Mouse (Mus musculus): ENCODE data around the gene Cul4a. TPM values are rescaled to one million over a fixed set of nuclear protein-coding genes. Genes with fewer than 3 reads are reported as not detected.
"Not testable (repeated sequence)": the region's sequence is repeated elsewhere in the genome, so short reads cannot be mapped to it uniquely, and the experiment has no call there.

The Cul4a gene
- polyA plus RNA-seq (2012; ENCODE audit: insufficient read depth, insufficient read length, low replicate concordance, missing spikeins) = 235 TPM in 1 of 2 replicates, not detected in the other

GRCm38 (mm10) chr8:13105087-13105881 lies at the start of gene Cul4a, which contains the start of gene Pcid2:
Gene Cul4a, plus strand, starts transcription at chr8:13105621.
Gene Pcid2, minus strand, starts transcription at chr8:13105459.
- peak; percentile 50; the same call in 1 of the 2 replicates for TF ChIP-seq POLR2A (IDR thresholded peaks at IDR 0.05; ENCODE audit: insufficient read depth, low read depth, low read length)
- TF ChIP-seq CTCF (IDR thresholded peaks at IDR 0.05; ENCODE audit: insufficient read depth, low read depth, low read length) = peak; percentile 49; the same call in 1 of the 2 replicates
- Histone ChIP-seq H3K27ac (ENCODE audit: insufficient read depth, low read depth, low read length) (peak within 1 kb of the TSS; percentile 95), H3K4me1 (ENCODE audit: control insufficient read depth, insufficient read depth, low read length) (peaks cover 2% of the 10 kb centered on the region; the same call in 1 of the 2 replicates), H3K4me3 (ENCODE audit: insufficient read depth, low read depth, low read length) (peak within 1 kb of the TSS; percentile 78)
- WGBS = under 1% methylated on average over 87 of the region's 87 CpGs

DNA sequence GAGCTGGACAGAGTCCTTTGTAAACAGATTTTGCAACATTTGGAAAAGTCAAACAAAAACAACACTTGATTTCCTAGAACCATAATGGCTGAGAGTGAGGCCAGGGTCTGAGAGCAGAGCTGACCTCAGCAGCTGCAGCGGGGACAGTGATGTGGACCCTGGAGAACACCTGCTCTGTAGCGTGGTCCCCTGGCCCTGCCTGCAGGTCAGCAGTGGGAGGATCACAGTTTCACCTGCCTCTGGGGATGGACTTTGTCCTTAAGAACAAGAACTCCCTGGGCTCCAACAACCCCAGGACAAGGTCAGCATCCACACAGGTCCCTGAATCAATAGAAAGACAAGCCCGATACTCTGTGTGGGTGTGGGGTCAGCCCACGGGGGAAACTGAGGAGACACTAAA lies 48.1 kb upstream of the Cul4a start:
- Histone ChIP-seq H3K27ac (ENCODE audit: insufficient read depth, low read depth, low read length) (no peak overlapping the region), H3K4me3 (ENCODE audit: insufficient read depth, low read depth, low read length) (no peak overlapping the region), H3K4me1 (ENCODE audit: control insufficient read depth, insufficient read depth, low read length) (no peaks in the 10 kb centered on the region)
- TF ChIP-seq POLR2A (IDR thresholded peaks at IDR 0.05; ENCODE audit: insufficient read depth, low read depth, low read length) (no peak), CTCF (IDR thresholded peaks at IDR 0.05; ENCODE audit: insufficient read depth, low read depth, low read length) (no peak)
- 87% methylated on average over 4 of the region's 4 CpGs for WGBS

DNA sequence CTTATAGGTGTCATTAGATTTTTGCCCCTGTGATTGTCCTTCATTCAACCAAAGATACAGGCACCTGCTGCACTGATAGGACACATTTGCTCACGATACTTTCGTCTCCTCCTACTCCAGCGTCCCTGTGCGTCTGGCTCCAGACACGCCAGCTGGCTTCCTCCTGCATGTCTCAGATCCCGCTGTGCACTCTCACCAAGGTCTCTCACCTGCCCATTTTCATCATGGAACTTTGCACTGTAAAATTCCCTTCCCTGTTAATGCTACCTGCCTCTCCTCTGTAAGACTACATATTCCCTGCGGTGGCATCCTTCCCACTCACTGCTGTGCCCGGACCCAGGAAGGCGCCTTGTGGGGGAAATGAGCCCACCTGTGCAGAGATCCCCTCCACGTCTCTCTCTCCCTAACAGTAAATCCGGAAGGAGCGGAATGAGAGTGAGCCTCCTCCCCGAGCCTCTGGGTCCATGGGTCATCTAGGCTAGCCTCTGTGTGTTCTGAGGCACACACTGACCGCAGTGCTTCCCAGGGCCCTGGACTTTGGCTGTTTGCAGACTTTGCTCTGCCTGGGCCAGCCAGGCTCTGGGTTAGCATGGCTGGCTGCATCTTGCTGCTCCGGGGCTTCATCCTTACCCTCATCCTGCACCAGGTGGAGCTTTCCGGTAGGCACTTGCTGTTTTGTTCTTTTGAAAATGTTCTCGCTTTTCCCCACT lies 44.8 kb upstream of the Cul4a start, which contains the start of gene Proz:
TSS of gene Proz (plus strand) at position 474 of the 710 bp plus-strand sequence.
- Histone ChIP-seq H3K4me1 (ENCODE audit: control insufficient read depth, insufficient read depth, low read length) (no peaks in the 10 kb centered on the region), H3K4me3 (ENCODE audit: insufficient read depth, low read depth, low read length) (no peak within 1 kb of the TSS), H3K27ac (ENCODE audit: insufficient read depth, low read depth, low read length) (no peak within 1 kb of the TSS)
- TF ChIP-seq CTCF (IDR thresholded peaks at IDR 0.05; ENCODE audit: insufficient read depth, low read depth, low read length) = no peak
- TF ChIP-seq POLR2A (IDR thresholded peaks at IDR 0.05; ENCODE audit: insufficient read depth, low read depth, low read length) = no peak
- WGBS = 77% methylated on average over 17 of the region's 17 CpGs

GRCm38 (mm10) chr8:13063112-13063511 lies 42.3 kb upstream of the Cul4a start:
- 73% methylated on average over 16 of the region's 16 CpGs for WGBS
- TF ChIP-seq CTCF (IDR thresholded peaks at IDR 0.05; ENCODE audit: insufficient read depth, low read depth, low read length) (no peak), POLR2A (IDR thresholded peaks at IDR 0.05; ENCODE audit: insufficient read depth, low read depth, low read length) (no peak)
- no peak overlapping the region for H3K27ac ChIP-seq (ENCODE audit: insufficient read depth, low read depth, low read length)
- no peak overlapping the region for H3K4me3 ChIP-seq (ENCODE audit: insufficient read depth, low read depth, low read length)
- no peaks in the 10 kb centered on the region for H3K4me1 ChIP-seq (ENCODE audit: control insufficient read depth, insufficient read depth, low read length)

DNA sequence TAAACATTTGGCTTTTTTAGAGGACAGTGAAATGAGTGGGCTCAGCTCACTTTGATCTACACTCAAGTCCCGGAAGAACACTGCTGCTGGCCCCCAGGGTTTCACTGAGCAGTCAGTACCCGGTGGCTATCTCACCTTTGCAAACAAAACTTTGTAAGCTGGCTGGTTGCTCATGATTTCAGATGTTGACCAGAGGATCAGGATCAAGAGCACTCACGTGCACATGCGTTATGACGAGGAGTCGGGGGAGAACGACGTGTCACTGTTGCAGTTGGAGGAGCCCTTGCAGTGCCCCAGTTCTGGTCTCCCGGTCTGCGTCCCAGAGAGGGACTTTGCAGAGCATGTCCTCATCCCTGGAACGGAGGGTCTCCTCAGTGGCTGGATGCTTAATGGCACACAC lies 32.2 kb upstream of the Cul4a start:
- 96% methylated on average over 11 of the region's 11 CpGs for WGBS
- H3K4me3 ChIP-seq (ENCODE audit: insufficient read depth, low read depth, low read length) = no peak overlapping the region
- peaks cover 4% of the 10 kb centered on the region for H3K4me1 ChIP-seq (ENCODE audit: control insufficient read depth, insufficient read depth, low read length)
- no peak overlapping the region for H3K27ac ChIP-seq (ENCODE audit: insufficient read depth, low read depth, low read length)
- TF ChIP-seq CTCF (IDR thresholded peaks at IDR 0.05; ENCODE audit: insufficient read depth, low read depth, low read length) (no peak), POLR2A (IDR thresholded peaks at IDR 0.05; ENCODE audit: insufficient read depth, low read depth, low read length) (no peak)

DNA sequence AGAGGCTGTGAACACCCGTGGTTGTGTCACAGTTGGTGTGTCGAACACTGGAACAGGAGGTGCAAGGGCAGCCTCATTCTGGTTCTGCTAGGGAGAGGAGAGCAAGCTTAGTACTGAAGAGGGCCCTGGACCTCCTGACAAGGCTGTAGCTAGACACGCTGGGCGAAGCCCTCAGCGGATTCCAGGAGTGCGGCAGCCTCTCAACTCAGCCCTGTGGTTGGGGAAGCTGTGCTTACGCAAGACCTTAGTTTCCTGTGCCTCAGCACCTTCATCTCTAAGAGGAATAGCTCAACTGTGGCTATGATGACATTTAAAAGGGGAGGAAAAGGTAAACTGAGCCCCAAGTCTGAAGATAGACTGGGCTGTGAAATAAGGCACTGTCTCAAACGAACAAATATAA lies 30.4 kb upstream of the Cul4a start:
- WGBS = 96% methylated on average over 8 of the region's 8 CpGs
- no peak for TF ChIP-seq CTCF (IDR thresholded peaks at IDR 0.05; ENCODE audit: insufficient read depth, low read depth, low read length)
- no peak for TF ChIP-seq POLR2A (IDR thresholded peaks at IDR 0.05; ENCODE audit: insufficient read depth, low read depth, low read length)
- Histone ChIP-seq H3K4me1 (ENCODE audit: control insufficient read depth, insufficient read depth, low read length) (peaks cover 4% of the 10 kb centered on the region), H3K27ac (ENCODE audit: insufficient read depth, low read depth, low read length) (no peak overlapping the region), H3K4me3 (ENCODE audit: insufficient read depth, low read depth, low read length) (no peak overlapping the region)

DNA sequence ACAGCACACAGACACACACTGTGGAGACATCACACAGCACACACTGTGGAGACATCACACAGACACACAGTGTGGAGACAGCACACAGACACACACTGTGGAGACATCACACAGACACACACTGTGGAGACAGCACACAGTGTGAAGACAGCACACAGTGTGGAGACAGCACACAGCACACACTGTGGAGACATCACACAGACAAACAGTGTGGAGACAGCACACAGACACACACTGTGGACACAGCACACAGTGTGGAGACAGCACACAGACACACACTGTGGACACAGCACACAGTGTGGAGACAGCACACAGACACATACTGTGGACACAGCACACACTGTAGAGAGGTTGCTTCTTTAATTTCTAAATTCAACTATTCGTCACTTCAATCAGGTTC lies 29.8 kb upstream of the Cul4a start:
- WGBS = 93% methylated on average over 1 of the region's 1 CpGs
- H3K27ac ChIP-seq (ENCODE audit: insufficient read depth, low read depth, low read length); H3K4me3 ChIP-seq (ENCODE audit: insufficient read depth, low read depth, low read length); H3K4me1 ChIP-seq (ENCODE audit: control insufficient read depth, insufficient read depth, low read length): not testable (repeated sequence)

- 80% methylated on average over 7 of the region's 7 CpGs for WGBS
- H3K4me1 ChIP-seq (ENCODE audit: control insufficient read depth, insufficient read depth, low read length) = no peaks in the 10 kb centered on the region
- no peak overlapping the region for H3K4me3 ChIP-seq (ENCODE audit: insufficient read depth, low read depth, low read length)
- H3K27ac ChIP-seq (ENCODE audit: insufficient read depth, low read depth, low read length) = no peak overlapping the region
- TF ChIP-seq POLR2A (IDR thresholded peaks at IDR 0.05; ENCODE audit: insufficient read depth, low read depth, low read length) (no peak), CTCF (IDR thresholded peaks at IDR 0.05; ENCODE audit: insufficient read depth, low read depth, low read length) (no peak)
Observed at GRCm38 (mm10) chr8:13077542-13077941, 27.9 kb upstream of the Cul4a start.

- WGBS = under 1% methylated on average over 45 of the region's 45 CpGs
- Histone ChIP-seq H3K27ac (ENCODE audit: insufficient read depth, low read depth, low read length) (peak overlapping the region; percentile 95), H3K4me3 (ENCODE audit: insufficient read depth, low read depth, low read length) (peak overlapping the region; percentile 78), H3K4me1 (ENCODE audit: control insufficient read depth, insufficient read depth, low read length) (peaks cover 2% of the 10 kb centered on the region; the same call in 1 of the 2 replicates)
- TF ChIP-seq CTCF (IDR thresholded peaks at IDR 0.05; ENCODE audit: insufficient read depth, low read depth, low read length) (no peak), POLR2A (IDR thresholded peaks at IDR 0.05; ENCODE audit: insufficient read depth, low read depth, low read length) (no peak; the same call in 1 of the 2 replicates)
Observed at GRCm38 (mm10) chr8:13104691-13105086, 732 bp upstream of the Cul4a start.

Data from olfactory bulb, adult 2 months (tissue).